Mouse (Mus musculus): Measurements from ENCODE around the gene Syt11.
A peak's percentile ranks its signal among the peaks of the same experiment; 100 is the strongest.
"Not testable (repeated sequence)": the region's sequence is repeated elsewhere in the genome, so short reads cannot be mapped to it uniquely, and the experiment has no call there.

The Syt11 gene

DNA sequence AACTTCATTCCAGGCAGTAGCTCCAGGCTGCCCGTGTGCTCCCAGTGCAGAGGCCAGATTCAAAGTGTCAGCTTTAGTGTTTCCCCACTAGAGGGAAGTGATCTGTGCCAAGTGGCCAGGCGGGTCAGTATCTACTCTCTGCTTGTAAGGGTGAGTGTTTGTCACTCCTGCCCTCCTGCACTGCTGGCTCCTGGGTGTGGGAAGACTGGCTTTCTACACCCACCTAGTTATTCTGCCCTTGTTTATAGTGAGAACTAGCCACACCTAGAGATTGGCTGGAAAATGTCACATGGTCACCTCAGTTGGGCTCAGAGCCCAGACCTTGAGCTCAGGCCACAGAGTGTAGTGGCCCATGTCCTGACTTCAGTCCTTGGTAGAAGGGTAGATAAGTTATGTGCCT, 55.9 kb downstream of the Syt11 start:
- peak; percentile 65 for DNase-seq

GRCm38 (mm10) chr3:88717831-88718230, 57.1 kb downstream of the Syt11 start:
- DNase-seq = no peak

DNA sequence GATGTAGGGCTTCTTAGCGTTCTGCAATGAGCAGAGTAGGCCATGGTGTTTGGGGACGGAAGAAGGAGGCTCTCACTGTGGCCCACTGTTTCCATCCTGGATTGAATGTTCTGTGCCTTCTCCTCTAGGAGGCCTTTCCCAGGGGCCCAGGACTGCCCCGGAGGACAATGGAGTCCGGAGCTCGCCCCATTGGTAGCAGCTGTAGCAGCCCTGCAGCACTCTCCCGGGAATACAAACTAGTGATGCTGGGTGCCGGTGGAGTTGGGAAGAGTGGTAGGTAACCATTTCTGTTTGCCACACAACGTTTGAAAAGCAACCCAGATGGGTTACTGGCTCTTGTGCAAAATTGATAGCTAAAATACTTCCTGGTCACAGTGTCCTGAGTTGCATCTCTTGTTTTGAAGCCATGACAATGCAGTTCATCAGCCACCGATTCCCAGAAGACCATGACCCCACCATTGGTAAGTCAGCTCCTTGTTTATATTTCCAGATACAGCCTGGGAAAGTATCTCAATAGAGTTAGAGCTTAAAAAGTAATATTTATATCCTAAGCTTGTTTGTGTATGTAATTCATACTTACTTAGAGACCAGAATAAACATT, 57.7 kb downstream of the Syt11 start:
- DNase-seq = peak; percentile 59

GRCm38 (mm10) chr3:88716399-88717197, 58.4 kb downstream of the Syt11 start, which contains the start of gene Rit1:
Gene Rit1 (plus strand): TSS chr3:88716838.
- peak; percentile 94 for DNase-seq

DNA sequence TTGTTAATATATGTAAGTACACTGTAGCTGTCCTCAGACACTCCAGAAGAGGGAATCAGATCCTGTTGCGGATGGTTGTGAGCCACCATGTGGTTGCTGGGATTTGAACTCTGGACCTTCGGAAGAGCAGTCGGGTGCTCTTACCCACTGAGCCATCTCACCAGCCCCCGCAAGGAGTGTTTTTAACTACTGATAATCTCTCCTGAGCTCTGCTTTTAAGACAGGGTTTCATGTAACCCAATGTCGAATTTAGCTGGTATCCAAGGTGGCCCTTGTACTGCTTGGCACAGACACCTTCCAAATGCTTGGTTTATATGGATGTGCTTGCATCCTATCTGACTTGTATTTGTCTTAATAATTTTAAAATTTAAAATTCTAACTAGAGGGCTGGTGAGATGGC, 59.2 kb downstream of the Syt11 start:
- not testable (repeated sequence) for DNase-seq

DNA sequence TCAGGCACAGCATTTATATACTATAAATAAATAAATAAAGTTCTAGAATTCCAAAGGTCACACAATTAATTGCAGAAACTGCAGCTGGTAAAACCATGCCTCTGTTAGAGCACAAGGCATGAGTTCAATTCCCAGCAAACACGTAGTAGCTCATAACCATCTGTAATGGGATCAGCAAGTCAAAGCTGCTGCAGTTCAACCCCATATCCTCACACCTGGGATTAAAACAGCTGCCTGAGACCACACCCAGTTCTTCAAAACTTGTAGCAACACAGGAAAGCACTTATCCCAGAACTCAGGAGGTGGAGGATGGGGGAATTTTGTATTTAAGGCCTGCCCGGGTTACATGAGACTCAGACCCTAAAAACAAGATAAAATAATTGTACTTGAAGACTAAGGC, 60.2 kb downstream of the Syt11 start:
- no peak for DNase-seq

- no peak for DNase-seq
Observed at GRCm38 (mm10) chr3:88713709-88714108, 61.3 kb downstream of the Syt11 start.

- DNase-seq = no peak
Observed at GRCm38 (mm10) chr3:88701222-88701621, 73.7 kb downstream of the Syt11 start.

GRCm38 (mm10) chr3:88700247-88700646, 74.7 kb downstream of the Syt11 start:
- no peak for DNase-seq

DNA sequence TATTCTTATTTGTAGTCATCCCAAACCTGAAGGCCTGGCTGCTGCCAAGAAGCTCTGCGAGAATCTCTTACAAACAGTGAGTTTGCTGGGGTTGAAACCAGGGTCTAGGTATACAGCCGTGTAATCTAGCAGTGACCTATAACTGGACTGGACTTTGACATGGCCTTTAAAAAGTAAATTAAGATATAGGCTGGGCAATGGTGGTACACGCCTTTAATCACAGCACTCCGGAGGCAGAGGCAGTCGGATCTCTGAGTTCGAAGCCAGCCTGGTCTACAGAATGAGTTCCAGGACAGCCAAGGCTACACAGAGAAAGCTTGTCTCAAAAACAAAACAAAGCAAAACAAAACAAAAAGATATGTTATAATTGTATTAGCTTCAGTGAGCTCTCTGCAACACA, 76.1 kb downstream of the Syt11 start:
- no peak for DNase-seq

GRCm38 (mm10) chr3:88698051-88698450, 76.9 kb downstream of the Syt11 start:
- DNase-seq = no peak

- no peak for DNase-seq
Observed at GRCm38 (mm10) chr3:88695545-88695944, 79.4 kb downstream of the Syt11 start.
